Mouse (Mus musculus) urinary bladder, postnatal 10 days (tissue): ENCODE data around the gene Sufu.

Source experiments
- DNase-seq: peaks from one replicate; pipeline ENCODE4 v3.0.0; 2022; ENCODE audit warnings: low spot score

Gene Sufu

GRCm38 (mm10) chr19:46466160-46466559 is 69.5 kb downstream of the Sufu start:
- no peak for DNase-seq

GRCm38 (mm10) chr19:46467051-46467503 is 70.4 kb downstream of the Sufu start:
- no peak for DNase-seq

GRCm38 (mm10) chr19:46470364-46471240 is 73.9 kb downstream of the Sufu start:
- no peak for DNase-seq

DNA sequence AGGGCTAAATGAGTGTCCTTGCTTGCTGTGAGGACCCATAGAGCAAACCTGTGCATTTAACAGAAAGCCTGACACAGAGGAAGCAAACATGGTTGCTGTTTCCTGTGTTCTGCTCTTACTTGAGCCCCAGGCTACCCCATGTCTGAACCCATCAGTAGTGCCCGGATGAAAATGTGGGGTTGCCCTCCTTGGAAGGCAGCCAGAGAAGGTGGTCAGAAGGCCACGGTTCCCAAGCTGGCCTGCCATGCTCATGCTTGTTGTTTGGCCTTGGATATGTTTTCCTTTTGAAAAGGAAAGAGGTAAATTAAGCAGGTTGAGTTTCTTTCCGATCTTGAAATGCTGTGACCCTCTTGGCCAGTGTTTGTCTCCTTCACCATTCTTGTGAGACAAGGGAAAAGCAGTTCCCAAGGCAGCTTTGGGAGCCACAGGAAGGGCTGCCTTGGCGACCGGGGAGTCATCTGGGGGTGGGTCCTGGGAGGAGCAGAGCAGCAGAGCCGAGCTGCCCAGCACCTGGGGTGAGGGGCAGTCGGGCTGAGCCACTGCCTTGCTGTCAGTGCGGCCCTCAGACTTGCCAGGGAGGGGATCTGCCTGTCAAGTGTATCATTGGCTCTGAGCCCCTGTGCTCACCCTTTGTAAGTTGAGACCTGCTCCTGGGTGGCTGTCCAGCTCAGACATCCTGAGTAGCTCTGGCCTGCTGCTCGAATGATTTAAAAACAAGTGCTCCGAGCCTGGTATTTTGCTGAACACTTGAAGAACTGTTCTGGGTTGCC is 74.8 kb downstream of the Sufu start:
- DNase-seq: no peak

DNA sequence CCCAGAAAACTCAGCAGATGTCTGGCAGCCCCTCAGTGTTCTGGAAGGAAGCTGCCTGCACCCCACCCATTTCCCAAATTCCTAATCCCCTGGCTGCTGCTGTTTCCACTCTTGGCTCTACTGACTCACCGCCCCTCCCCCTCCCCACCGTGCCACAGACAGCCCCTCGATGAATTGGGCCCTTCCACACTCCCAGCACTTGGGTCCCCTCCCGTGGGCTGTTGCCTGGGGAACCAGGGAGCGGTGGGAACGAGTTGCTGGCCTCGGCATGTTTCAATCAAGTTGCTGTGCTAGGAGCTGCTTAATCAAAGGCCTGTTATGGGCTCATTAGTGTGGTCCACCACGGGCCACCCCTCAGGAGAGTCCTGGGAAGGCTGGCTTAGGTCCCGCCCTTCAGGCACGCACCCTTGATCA is 80.7 kb downstream of the Sufu start:
- no peak for DNase-seq

- DNase-seq: no peak
Measured at GRCm38 (mm10) chr19:46478242-46478641, 81.5 kb downstream of the Sufu start.

- no peak for DNase-seq
Measured at GRCm38 (mm10) chr19:46478826-46479225, 82.1 kb downstream of the Sufu start.

DNA sequence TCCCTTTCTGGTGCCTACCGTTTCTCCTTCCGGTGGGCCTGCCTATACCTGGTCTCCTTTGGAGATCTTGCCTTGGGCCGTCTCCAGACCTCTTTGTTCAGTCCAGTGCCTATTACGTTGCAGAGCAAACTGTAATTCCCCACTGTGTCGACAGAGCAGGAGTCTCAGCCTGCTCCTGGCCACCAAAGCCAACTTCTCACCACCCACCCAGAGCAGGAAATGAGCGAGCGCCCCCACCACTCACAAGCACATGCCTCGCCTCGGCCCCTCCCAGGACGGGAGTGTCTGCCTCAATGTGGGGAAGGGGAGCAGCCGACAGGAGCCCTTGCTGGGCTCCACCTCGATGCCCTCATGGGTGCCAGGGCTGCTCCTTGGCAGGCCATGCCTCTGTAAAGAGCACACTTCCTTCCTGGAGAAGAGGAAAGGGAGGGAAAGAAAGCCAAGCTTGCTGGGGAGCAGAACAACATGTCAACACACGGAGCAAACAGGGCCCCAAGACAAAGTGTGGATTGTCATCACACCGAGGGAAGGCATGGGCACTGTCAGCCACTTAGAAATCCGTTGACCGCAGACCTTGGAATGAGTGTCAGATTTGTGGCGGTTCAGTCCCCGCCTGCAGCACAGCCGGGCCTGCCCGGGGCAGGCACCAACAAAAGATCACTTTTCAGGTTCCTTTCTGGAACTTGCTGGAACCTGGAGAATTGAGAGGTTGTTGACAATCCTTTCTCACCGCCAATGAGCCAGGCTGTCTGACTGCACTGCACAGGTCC is 82.8 kb downstream of the Sufu start:
- DNase-seq: no peak

DNA sequence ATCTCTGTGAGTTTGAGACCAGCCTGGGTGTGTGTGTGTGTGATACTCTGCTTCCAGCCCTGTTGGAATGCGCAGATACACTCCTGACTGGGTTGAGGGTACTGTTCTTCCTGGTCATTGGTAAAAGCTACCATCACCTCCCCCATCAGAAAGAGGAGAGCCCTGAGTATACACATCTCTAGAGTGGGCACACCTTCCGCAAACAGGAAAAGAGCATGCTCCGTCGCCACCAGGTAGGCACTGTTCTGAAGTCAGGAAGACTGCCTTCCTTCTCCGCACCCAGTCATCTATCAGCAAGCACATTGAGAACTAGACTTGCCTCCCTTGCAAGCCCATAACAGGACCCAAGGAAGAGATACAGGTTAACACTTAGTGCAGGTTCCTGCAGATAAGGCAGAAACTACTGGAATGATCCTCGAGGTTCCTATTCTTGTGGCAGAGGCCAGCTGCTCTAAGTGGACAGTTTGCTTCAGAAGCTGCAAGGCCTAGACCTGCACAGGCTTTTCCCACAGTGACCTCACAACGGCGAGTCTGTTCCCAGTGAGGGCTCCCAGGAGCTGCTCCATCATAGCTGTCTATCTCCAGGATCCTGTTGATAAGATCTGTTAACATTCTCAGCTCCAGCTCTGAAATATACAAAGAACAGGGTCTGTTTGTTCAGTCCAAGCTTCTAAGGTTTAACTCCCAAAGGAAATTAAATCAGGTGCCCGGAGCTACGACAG is 84.1 kb downstream of the Sufu start:
- DNase-seq: no peak

DNA sequence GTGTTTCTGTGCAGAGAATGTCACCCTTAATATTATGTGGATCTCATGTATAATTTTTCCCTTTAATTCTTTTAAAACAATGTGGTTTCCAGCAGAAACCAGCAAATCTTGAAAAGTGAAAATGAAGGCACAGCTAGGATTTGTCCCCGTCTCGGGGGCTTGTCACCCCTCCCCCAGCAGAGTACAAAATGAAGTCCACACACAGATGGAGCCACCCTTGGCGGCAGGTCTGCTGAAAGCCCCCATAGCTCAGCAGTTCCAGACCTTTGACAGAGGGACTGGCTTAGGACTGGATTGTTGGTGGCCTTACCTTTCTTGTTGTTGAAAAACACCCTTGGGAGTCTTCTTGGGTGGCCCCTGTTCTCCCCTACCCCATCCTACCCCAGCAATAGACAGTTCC is 84.7 kb downstream of the Sufu start:
- DNase-seq: no peak

- no peak for DNase-seq
Measured at GRCm38 (mm10) chr19:46481756-46482155, 85.1 kb downstream of the Sufu start.

DNA sequence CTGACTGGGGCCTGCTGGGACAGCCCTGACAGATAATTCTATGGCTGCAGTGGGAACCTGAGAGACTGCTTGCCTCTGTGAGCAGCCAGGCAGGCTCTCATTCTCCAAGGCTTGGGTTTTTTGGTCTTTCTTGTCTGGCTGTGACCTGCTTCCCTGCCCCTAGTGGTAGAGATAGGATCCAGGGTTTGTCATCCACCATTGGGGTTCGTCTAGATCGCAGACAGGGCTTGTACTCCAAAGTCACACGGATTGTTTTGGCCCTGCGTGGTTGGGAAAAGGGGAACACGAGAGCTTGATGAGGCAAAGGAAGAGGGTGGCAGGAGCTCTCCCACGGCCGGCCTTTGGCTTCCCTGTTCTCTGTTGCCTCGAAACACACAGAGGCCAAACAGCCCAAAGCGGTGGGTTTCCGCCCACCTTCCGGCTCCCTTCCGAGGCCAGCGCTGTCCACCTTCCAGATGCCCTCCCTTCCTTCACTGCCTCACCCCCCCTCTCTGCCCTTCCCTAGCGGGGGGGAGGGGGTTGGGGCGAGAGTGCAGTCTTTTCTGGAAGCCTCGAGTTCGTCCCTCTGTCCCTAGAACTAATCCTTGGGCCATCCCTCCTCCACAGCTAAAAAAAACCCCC is 86.3 kb downstream of the Sufu start:
- DNase-seq: no peak

- no peak for DNase-seq
Measured at GRCm38 (mm10) chr19:46483701-46484328, 87.1 kb downstream of the Sufu start.

DNA sequence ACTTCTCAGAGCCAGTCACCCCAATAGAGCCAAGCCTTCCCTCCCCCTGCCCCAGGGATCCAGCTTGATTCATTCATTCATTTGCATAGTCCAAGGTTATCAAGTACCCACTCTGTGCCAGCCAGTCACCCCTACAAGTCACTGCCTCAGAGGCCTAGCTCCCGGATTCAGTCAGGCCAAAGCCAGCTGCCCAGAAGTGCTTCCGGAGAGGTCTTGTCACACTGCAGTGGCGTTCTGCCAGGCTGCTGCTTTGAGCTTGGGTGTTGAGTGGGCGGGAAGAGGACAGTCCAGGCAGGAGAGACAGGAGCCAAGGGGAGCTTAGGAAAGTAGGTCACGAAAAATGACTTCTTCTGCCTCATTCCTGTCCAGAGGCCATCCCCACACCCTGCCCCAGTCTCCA is 87.8 kb downstream of the Sufu start:
- DNase-seq: no peak

DNA sequence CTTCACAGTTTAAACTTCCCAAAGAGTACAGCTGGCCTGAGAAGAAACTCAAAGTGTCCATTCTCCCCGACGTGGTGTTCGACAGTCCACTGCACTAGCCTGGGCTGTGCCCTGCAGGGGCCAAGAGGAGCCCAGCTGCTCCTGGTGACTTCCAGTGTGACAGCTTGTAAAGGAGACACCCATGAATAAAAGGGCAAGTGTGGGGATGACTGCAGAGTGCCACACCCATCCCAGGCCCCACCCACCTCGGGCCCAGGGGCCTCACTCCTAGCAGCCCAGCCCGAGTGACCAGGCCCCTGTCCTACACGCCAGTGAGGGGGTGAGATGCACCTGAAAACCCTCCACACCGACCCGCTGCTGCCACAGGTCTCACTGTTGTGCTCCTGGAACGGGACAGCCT is 89.2 kb downstream of the Sufu start:
- DNase-seq: no peak

GRCm38 (mm10) chr19:46486709-46487108 is 90.0 kb downstream of the Sufu start:
- DNase-seq: no peak

DNA sequence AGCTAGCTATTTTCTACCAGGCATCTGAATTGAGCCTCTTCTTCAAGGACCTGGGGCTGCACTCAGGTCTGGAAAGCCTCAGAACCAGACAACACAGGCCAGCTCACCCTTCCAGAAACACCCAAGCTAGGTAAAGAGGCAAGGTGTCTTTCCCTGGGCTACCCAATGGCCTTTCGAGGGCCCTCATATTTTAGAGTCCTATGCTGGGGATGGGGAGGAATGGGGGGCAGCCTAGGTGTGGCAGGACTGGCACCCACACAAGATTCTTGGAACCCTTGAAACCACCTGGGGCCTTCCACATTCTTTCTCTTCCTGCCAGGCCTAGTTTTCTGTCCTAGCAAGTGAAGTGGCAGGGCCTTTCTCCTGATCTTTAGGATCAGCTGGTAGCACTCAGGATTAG is 92.8 kb downstream of the Sufu start:
- DNase-seq: no peak

DNA sequence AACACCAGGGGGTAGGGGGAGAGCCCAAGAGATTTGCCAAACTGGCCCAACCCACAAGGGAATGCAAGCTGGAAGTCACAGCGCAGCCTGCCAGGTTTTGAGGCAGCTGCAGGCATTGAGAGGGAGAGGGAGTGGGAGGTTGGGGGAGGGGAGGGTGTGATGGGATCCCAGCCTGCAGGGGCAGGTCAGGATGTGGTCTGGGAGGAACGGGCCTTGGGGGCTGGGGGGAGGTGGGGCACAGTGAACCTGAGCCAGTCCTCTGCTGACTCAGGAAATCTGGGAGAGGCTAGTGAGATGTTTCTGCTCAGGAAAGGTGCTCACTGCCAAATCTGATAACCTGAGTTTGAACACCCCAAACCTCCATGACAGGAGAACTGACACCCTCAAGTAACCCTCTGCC is 93.9 kb downstream of the Sufu start:
- DNase-seq: no peak

DNA sequence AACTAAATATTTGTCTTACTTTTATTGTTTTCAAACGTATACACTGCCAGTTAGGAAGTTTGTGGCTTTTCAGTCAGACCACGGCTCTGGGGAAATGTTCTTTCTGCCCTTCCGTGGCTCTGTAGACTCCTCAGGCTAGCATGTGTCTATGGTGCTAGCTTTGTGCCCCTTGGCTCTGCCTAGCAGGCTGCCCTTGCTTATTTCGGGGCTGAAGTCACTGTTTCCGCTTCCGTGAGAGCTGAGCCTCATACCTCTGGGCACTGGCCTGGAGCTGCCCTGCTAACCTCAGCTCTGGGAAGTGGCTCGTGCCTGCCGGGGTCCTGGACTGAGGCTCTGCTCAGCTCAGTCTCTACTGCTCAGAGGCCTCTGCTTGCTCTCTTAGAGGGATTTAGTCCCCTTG is 98.4 kb downstream of the Sufu start:
- DNase-seq: no peak

DNA sequence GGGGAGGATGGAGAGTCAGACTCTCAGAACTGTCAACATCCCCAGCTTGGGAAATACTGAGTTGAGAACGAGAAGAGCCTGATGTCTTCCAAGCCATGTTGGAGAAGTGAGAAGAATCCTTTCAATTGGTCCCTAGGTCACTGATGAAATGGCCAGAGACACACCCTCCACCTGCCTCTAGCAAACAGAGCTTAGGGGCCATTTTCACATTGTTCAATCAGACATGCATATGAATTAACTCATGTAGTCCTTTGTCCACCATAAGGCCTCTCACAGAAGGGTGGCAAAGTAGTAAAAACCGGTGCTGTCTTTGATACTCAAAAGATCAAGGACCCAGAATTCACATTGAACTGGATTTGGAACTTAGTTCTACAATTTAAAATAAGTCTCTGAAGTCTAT is 100.5 kb downstream of the Sufu start:
- no peak for DNase-seq

DNA sequence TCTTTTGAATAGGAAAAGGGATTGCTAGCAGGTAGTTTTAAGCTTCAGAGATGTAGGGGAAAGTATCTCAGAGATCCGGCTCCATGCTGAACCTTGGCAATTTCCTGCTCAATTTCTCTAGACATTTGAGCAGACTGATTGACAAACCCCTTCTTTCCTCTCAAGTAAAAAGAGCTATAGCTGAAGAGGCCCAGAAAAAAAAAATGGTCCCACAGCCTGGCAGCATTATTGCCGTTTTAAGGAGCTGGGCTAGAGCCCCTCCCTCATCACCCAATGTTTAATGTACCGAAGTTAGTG is 102.8 kb downstream of the Sufu start:
- no peak for DNase-seq
